Mouse (Mus musculus) E14TG2a.4 (cell line): ENCODE data around the gene Ykt6.

Source experiments
- CTCF ChIP-seq: conservative IDR thresholded peaks from 2 replicates; pipeline ENCODE4 v1.5.1; 2014; ENCODE audit warnings: low read length
- NANOG ChIP-seq: IDR thresholded peaks from 2 replicates; pipeline ENCODE4 v1.6.1; 2014; ENCODE audit warnings: borderline replicate concordance, low read length, mixed read lengths

DNA sequence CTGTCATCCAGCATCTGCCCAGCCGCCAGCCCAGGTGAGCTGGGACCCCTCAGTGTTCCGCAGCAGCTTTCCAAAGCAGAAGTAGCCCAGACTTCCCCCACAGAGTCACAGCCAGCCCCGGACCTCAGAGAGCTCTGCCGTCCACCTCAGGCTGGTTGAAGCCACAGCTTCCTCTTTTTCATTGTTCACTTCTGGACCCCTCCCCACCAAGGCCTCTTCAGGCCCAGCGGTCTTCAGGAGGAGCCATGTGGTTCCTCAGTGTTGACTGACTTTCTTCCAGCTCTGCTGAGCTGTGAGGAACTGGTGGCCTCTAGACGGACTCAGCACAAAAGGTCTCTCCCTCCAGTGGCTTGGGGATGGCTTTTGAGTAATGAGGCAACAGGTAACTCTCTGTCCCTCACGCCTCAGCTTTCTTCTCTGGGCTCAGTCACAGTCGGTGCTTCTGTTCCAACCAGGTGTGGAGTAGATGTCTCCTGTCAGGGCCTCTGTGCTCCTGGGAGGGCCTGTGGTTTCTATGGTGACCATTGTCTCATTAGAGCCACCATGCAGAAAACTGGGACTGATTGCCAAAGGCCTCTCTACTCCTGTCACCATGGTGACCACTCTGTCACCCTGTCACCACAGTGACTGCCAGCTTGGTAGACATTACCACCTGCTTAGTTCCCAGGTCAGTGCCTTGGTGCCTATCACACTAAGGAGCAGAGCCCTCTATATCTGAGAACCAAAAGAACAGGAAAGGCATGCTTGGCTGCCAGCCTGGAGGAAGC lies 5.7 kb upstream of the Ykt6 start, which contains the start of gene Gck:
- TF ChIP-seq CTCF = no peak
- TF ChIP-seq NANOG = no peak
